Mouse (Mus musculus) midbrain, embryonic 14.5 days (tissue): ENCODE measurements around the gene Kcnip1. TPM values are rescaled to one million over a fixed set of nuclear protein-coding genes. Genes with fewer than 3 reads are reported as not detected.

Source experiments
- ATAC-seq: fragments of 200-750 bp; cut with Nextera tagmentation; 2 replicates; pipeline ENCODE4 v1.8.0; 2017; ENCODE audit warnings: moderate number of reproducible peaks, moderate library complexity; ENCODE audit not compliant: low FRiP score, low TSS enrichment
- DNase-seq: peaks from one replicate; pipeline ENCODE4 v3.0.0-alpha.2; 2015
- H3K27ac ChIP-seq: fragments of 300-500 bp; sonication (generic); replicated peaks from 2 replicates; pipeline ENCODE4 v1.5.1; 2014; ENCODE audit warnings: mild to moderate bottlenecking, low read depth, low read length, moderate library complexity
- H3K27me3 ChIP-seq: fragments of 300-500 bp; sonication (generic); 2 replicates; pipeline ENCODE4 v1.6.1; 2014; ENCODE audit warnings: low read length, control low read depth, mixed read lengths; ENCODE audit not compliant: control insufficient read depth, insufficient read depth
- H3K36me3 ChIP-seq: fragments of 300-500 bp; sonication (generic); 2 replicates; pipeline ENCODE4 v1.6.1; 2014; ENCODE audit warnings: low read length, control low read depth; ENCODE audit not compliant: control insufficient read depth, insufficient read depth
- H3K4me1 ChIP-seq: fragments of 300-500 bp; sonication (generic); 2 replicates; pipeline ENCODE4 v1.6.1; 2014; ENCODE audit warnings: mild to moderate bottlenecking, antibody characterized with exemption, low read length, control low read depth; ENCODE audit not compliant: control insufficient read depth, insufficient read depth
- H3K4me2 ChIP-seq: fragments of 300-500 bp; sonication (generic); 2 replicates; pipeline ENCODE4 v1.6.1; 2014; ENCODE audit warnings: mild to moderate bottlenecking, low read length, moderate library complexity
- H3K4me3 ChIP-seq: fragments of 300-500 bp; sonication (generic); replicated peaks from 2 replicates; pipeline ENCODE4 v1.5.1; 2014; ENCODE audit warnings: low read depth, low read length
- H3K9ac ChIP-seq: fragments of 300-500 bp; sonication (generic); replicated peaks from 2 replicates; pipeline ENCODE4 v1.6.1; 2014; ENCODE audit warnings: mild to moderate bottlenecking, low read length, moderate library complexity
- H3K9me3 ChIP-seq: fragments of 300-500 bp; sonication (generic); 2 replicates; pipeline ENCODE4 v1.6.1; 2016; ENCODE audit warnings: low read length, control low read depth, mixed read lengths; ENCODE audit not compliant: control insufficient read depth
- WGBS: fragments of 180-500 bp; shearing (Covaris S2); extraction: QIAGEN DNeasy Blood & Tissue Kit; methylation state at CpG from one replicate; pipeline ENCODE4 v1.1.7; 2014; 5-methylcytosine and 5-hydroxymethylcytosine counted together
- polyA plus RNA-seq: library from polyadenylated mRNA; unstranded; fragments of >200 nt; fragmentation: Nextera tagmentation; extraction: Ambion mirVana; gene quantifications from 2 replicates; pipeline ENCODE4 v1.2.1, GENCODE M21; 2014

Gene Kcnip1
- polyA plus RNA-seq, 1 experiment from 2014 or later, result 76.5 TPM

DNA sequence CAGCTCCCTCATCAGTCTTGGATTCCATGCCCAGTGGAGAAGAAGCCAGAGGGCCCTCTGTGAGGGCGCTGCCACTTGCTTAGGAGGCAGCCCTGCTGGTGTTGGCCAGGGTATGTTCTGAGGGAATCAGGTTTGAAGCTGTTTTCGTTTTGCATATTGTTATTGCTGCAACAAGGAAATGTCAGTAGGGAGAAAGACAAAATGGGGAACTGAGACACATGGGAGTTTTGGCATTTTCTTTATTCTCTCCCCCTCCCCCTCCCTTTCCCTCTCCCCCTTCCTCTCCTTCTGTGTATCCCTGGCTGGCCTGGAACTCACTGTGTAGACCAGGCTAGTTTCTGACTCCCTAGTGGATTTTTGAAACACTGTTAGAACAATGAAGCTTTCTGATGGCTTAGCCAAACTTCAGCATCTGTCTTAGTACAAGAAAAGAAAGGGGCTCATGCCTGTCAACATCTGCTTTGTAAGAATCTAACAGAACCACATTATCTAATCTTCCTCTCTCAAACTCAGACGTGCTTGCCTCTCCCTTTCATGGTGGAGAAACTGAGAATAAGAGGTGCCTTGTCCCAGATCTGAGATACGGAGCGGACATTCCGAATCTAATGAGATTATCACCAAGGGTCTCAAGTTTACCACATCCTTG lies 19.2 kb upstream of the Kcnip1 start:
- Histone ChIP-seq H3K9me3 (no peaks in the 10 kb centered on the region), H3K9ac (no peak overlapping the region), H3K27ac (no peak overlapping the region), H3K27me3 (no peaks in the 10 kb centered on the region), H3K4me2 (no peak overlapping the region), H3K4me3 (no peak overlapping the region), H3K4me1 (no peaks in the 10 kb centered on the region), H3K36me3 (no peaks in the 10 kb centered on the region)
- ATAC-seq (no peak), DNase-seq (no peak)
- WGBS, result 55% methylated on average over 6 of the region's 6 CpGs

DNA sequence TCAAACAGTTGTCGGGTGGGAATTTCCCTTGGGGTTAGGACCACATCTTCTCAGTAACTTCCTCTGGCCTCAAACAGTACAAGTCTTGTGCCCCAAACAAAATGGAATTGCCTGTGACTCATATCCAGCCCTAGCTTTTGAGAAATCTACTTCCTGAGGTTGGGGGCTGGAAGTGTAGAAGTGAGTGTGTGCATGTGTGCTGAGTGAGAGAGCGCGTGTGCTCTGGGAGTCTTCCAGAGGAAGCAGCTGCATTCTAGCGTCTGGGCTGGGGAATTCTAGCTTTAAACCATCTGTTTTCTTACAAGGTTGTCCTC lies 17.9 kb upstream of the Kcnip1 start:
- no peaks in the 10 kb centered on the region for H3K4me1 ChIP-seq
- no peaks in the 10 kb centered on the region for H3K9me3 ChIP-seq
- no peak overlapping the region for H3K27ac ChIP-seq
- no peak for DNase-seq
- no peak for ATAC-seq
- no peak overlapping the region for H3K4me3 ChIP-seq
- H3K27me3 ChIP-seq, result no peaks in the 10 kb centered on the region
- no peak overlapping the region for H3K4me2 ChIP-seq
- no peaks in the 10 kb centered on the region for H3K36me3 ChIP-seq
- no peak overlapping the region for H3K9ac ChIP-seq
- WGBS, result 83% methylated on average over 4 of the region's 4 CpGs

DNA sequence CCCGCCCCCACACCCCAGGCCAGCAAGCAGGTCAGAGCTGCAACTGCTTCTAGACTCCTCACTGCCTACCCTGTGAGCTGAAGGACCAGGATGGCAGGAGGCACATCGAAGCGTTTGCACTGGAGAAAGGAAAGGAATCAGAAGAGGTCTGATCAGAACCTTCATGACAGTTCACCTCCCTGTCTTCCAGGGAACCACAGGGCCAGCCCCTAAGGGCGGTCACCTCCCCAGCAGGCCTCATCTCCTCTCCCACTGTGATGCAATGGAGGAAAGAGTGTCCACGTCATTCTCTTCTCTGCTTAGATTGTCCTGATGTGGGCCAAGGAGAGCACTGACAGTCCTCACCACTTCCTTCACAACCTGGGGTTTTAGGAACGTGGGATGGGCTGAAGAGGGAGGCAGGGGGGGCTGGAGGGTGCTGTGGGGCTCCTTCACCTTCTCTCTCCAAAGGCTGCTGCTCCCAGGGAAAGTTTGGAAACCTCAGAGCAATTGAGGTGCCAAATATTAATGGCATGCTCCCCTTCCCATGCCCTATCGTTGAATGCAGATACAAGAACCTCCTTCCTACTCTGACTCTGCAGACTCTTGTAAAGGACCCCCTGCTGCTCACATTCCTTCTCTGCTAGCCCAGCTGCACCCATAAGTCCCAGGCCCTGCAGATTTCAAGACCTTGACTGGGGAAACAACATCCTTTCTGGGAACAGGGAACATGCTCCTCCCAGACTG lies 17.3 kb upstream of the Kcnip1 start:
- Histone ChIP-seq H3K9me3 (no peaks in the 10 kb centered on the region), H3K27ac (no peak overlapping the region), H3K4me2 (no peak overlapping the region), H3K4me1 (no peaks in the 10 kb centered on the region), H3K27me3 (no peaks in the 10 kb centered on the region), H3K4me3 (no peak overlapping the region), H3K9ac (no peak overlapping the region), H3K36me3 (no peaks in the 10 kb centered on the region)
- whole genome bisulfite sequencing, result 77% methylated on average over 7 of the region's 7 CpGs
- no peak for DNase-seq
- no peak for ATAC-seq

DNA sequence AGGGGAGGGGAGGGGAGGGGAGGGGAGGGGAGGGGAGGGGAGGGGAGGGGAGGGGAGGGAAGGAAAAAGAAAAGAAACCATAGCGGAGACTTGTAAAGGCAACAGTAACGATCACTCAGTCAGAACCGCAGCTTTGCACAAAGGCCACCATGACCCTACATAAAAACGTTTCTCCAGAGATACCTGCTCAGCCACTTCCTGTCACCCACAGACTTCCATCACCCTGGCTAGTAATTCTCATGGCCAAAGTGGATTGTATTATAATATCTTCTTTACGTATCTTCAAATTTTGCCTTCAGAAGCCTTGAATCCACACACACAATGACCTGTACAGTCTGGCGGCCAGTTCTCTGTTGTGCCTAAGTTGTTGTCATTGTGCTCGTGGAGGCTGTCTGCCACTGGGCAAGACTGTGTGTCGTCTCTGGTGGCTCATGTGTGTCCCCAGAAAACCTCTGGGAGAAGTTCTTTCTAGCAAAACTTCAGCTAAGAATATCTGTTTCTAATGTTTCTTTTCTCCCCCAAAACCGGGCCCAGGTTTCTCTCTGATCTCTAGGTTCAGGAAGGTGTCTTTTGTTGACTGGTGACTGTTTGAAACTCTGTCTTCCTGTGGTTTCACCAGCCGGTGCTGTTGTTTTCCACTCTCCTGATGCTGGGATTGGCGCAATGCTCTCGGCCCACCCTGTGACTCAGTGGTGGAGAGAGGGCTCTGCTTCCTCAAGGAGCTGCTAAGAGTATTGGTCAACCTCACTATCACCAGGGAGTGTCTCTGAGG lies 16.6 kb upstream of the Kcnip1 start:
- Histone ChIP-seq H3K9me3 (no peaks in the 10 kb centered on the region), H3K4me2 (no peak overlapping the region), H3K9ac (no peak overlapping the region), H3K36me3 (no peaks in the 10 kb centered on the region), H3K4me1 (no peaks in the 10 kb centered on the region), H3K27ac (no peak overlapping the region), H3K27me3 (no peaks in the 10 kb centered on the region), H3K4me3 (no peak overlapping the region)
- 78% methylated on average over 12 of the region's 12 CpGs for WGBS
- ATAC-seq (no peak), DNase-seq (no peak)

DNA sequence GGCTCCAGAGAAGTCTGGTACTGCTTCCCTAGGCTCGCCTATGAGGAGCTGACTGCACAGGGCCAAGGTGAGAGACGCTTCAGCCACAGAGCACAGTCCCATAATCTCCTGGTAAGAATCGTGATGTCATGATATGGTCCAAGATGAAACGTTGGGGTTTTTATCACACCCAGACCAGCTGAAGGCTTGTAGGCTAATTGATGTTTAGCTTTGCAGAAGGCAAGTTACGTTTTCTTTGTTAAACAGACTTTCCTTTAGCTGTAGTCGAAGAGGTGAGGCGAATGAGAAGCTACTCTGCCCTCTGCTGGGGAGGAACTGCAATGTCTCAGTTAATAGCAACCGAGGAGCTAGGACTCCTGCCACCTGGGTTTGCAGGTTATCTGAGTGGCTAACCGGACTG lies 15.8 kb upstream of the Kcnip1 start:
- DNase-seq, result peak; percentile 88
- no peak for ATAC-seq

DNA sequence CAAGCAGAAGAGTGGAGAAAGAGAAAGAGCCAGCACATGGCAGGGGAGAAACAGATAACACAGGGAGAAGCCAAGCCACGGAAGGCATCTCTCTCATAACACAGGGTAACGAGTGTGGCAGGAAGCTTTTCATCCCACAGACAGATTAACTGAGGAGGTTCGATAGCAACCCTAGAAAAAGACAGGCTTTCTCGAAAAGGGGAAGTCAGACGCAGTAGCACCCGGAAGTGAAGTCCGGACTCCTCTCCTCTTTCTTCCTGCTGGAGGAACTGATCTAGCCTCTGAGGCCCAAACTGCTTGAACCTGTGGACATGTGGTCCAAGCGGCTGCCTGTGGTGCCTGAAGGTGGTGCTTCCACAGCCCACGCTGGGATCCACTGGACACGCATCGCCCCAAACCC lies 15.3 kb upstream of the Kcnip1 start:
- 86% methylated on average over 11 of the region's 11 CpGs for WGBS
- DNase-seq, result no peak
- no peak for ATAC-seq

More for the DNA sequence above, 15.8 kb upstream of the Kcnip1 start:
- H3K4me3 ChIP-seq, result no peak overlapping the region
- H3K27me3 ChIP-seq, result no peaks in the 10 kb centered on the region
- H3K4me1 ChIP-seq, result no peaks in the 10 kb centered on the region
- H3K9me3 ChIP-seq, result no peaks in the 10 kb centered on the region
- no peak overlapping the region for H3K4me2 ChIP-seq
- H3K27ac ChIP-seq, result no peak overlapping the region
- no peak overlapping the region for H3K9ac ChIP-seq
- WGBS, result 52% methylated on average over 9 of the region's 9 CpGs
- H3K36me3 ChIP-seq, result no peaks in the 10 kb centered on the region

DNA sequence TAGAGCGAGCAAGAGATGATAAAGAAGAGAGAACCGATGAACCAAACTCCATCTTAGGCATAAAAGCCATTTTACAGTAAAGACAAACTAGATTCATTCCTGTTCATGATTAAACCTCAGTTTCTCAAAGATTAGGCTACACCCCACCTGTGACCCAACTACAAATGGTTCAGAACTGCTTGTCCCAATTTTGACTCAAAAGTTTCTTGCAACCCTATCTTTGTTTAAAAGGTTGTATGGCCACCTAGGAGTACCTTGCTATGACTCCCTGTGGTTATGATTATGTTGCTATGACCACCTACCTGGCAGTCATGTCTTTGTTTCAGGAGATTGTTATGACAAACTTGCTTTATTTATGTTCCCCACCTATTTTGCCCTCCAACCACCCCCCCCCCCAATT lies 14.7 kb upstream of the Kcnip1 start:
- no peaks in the 10 kb centered on the region for H3K36me3 ChIP-seq
- no peak overlapping the region for H3K4me2 ChIP-seq
- H3K4me1 ChIP-seq, result no peaks in the 10 kb centered on the region
- H3K27me3 ChIP-seq, result no peaks in the 10 kb centered on the region
- H3K9ac ChIP-seq, result no peak overlapping the region
- DNase-seq (no peak), ATAC-seq (no peak)
- no peak overlapping the region for H3K4me3 ChIP-seq
- WGBS, result 94% methylated on average over 2 of the region's 2 CpGs
- no peaks in the 10 kb centered on the region for H3K9me3 ChIP-seq
- H3K27ac ChIP-seq, result no peak overlapping the region

More for the DNA sequence above, 15.3 kb upstream of the Kcnip1 start:
- no peak overlapping the region for H3K27ac ChIP-seq
- H3K4me1 ChIP-seq, result no peaks in the 10 kb centered on the region
- H3K9me3 ChIP-seq, result no peaks in the 10 kb centered on the region
- no peak overlapping the region for H3K4me3 ChIP-seq
- H3K9ac ChIP-seq, result no peak overlapping the region
- H3K36me3 ChIP-seq, result no peaks in the 10 kb centered on the region
- no peak overlapping the region for H3K4me2 ChIP-seq
- no peaks in the 10 kb centered on the region for H3K27me3 ChIP-seq

DNA sequence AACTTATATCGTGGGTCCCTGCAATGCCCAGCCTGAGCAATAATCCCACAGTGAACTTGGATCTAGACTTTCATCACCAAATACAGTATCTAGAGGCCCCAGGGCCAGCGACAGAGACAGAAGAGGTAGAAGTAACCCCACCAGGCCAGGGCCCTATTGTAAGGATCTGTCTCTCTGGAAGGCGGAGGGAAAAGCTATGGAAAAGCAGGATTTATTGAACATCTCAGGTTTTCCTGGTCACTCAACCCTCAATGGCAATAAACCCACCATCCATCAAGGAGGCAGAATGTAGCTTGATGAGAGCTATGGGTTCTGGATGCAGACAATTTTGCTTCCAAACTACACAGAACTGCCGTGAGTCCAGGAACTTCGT lies 9.6 kb upstream of the Kcnip1 start:
- 0 out of 2 replicates have a peak, but pooled peaks cover 5% of the 10 kb centered on the region for H3K4me1 ChIP-seq
- 82% methylated on average over 5 of the region's 5 CpGs for WGBS

More for the DNA sequence above, 9.6 kb upstream of the Kcnip1 start:
- H3K4me2 ChIP-seq, result no peak overlapping the region
- H3K27me3 ChIP-seq, result no peaks in the 10 kb centered on the region
- DNase-seq, result no peak
- no peak for ATAC-seq
- no peak overlapping the region for H3K4me3 ChIP-seq
- no peaks in the 10 kb centered on the region for H3K9me3 ChIP-seq
- H3K27ac ChIP-seq, result no peak overlapping the region
- no peaks in the 10 kb centered on the region for H3K36me3 ChIP-seq
- no peak overlapping the region for H3K9ac ChIP-seq
